ENCODE assay signal across 9 mouse cellular contexts in the genomic region with DNA sequence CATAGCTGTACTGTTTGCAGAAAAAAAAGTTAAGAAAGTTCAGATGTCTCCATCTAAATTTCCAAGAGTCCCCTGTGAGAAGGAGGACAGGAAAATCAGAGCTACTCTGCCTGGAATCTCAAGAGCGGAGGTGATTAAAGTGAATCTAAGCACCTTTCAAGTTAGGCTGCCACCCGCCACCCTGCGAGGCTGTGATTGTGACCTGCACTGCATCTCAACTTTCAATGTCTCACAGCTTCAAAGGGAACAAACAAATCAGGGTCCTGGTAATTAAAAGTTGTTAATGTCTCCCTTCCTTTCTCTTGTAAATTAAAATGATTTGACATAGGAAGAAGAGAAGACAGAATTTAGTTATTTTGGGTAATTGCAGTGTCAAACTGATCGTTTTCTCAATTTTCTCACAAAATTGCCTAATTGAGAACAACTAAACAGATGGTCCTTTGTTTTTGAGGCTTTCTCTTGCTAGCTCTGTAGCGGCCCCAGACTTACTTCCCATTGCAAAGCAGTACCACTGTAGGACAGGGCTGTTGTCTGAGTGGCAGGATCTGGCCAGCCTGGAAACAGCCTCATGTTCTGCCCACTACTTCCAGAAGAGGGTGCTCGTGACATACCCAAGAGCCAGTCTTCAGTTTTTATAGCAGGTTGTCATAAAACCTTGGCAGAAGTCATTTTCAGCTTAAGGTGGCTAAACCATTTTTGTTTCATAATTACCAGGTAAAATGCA.
DNase-seq lines count a peak whose midpoint lies in the region; ATAC-seq and TF ChIP-seq lines count a peak whose summit lies in the region.
"Had no signal": no experiment of that assay in that cellular context is flagged by ENCODE, and none has a peak within 500 bp of the region (broad histone marks: within the 10 kb centered on the region; RNA-seq: fewer than 3 reads in every experiment).

No protein-coding gene starts in this region.

- ATAC-seq in heart, embryonic 12.5 days (ENCODE audit: insufficient number of reproducible peaks, low FRiP score), result no peak
- ATAC-seq in forebrain, embryonic 13.5 days, result peak; percentile 98
- ATAC-seq in stomach, postnatal 0 days (ENCODE audit: low FRiP score, low TSS enrichment), result no peak

- TF ChIP-seq CTCF in stomach, postnatal 0 days (IDR thresholded peaks at IDR 0.05; ENCODE audit: low read depth), result peak; percentile 85

- intact Hi-C loops in heart, postnatal 10 days (cut with DNase I), result loop anchor here (5.0 kb wide), 1 partner anchor 1946 kb away; no protein-coding TSS in a partner anchor

- peak; percentile 29 to 41 for DNase-seq in heart, postnatal 10 days
- peak; percentile 75 for DNase-seq in brain, adult 2 months (ENCODE audit: low read depth, low spot score)
- DNase-seq in kidney, adult 8-10 months, result peak; percentile 28 to 73
- DNase-seq in limb, embryonic 10.5 days (ENCODE audit: low spot score), result peak; percentile 60
- DNase-seq in neural tube, embryonic 10.5 days (ENCODE audit: extremely low spot score, low spot score), result peak; percentile 44
- DNase-seq in stomach, postnatal 0 days (ENCODE audit: low spot score), result peak; percentile 59

- no peaks in the 10 kb centered on the region for H3K36me3 ChIP-seq in heart, embryonic 12.5 days
- H3K36me3 ChIP-seq in forebrain, embryonic 13.5 days (ENCODE audit: poor library complexity, severe bottlenecking), result no peaks in the 10 kb centered on the region
- H3K36me3 ChIP-seq in limb, embryonic 10.5 days, result no peaks in the 10 kb centered on the region
- no peaks in the 10 kb centered on the region for H3K36me3 ChIP-seq in stomach, postnatal 0 days (ENCODE audit: control insufficient read depth, insufficient read depth, low read length)
- H3K36me3 ChIP-seq: embryonic facial prominence, embryonic 13.5 days had no signal

- 33% methylated on average over 6 of the region's 6 CpGs for WGBS in heart, embryonic 12.5 days
- 24% methylated on average over 6 of the region's 6 CpGs for WGBS in forebrain, embryonic 13.5 days
- 21% methylated on average over 6 of the region's 6 CpGs for WGBS in limb, embryonic 10.5 days
- WGBS in stomach, postnatal 0 days, result 43% methylated on average over 6 of the region's 6 CpGs

- no peak for TF ChIP-seq EP300 in stomach, postnatal 0 days (optimal IDR thresholded peaks at IDR 0.05)

- 0 out of 2 replicates have a peak, but pooled peaks cover 5% of the 10 kb centered on the region for H3K9me3 ChIP-seq in heart, embryonic 12.5 days (replicated peaks)
- H3K9me3 ChIP-seq in forebrain, embryonic 13.5 days (replicated peaks), result no peaks in the 10 kb centered on the region
- H3K9me3 ChIP-seq in limb, embryonic 10.5 days (replicated peaks), result no peaks in the 10 kb centered on the region
- no peaks in the 10 kb centered on the region for H3K9me3 ChIP-seq in stomach, postnatal 0 days (ENCODE audit: control insufficient read depth, low read length)
- H3K9me3 ChIP-seq: embryonic facial prominence, embryonic 13.5 days had no signal

- no peaks in the 10 kb centered on the region for H3K27me3 ChIP-seq in heart, embryonic 12.5 days (replicated peaks)
- H3K27me3 ChIP-seq in forebrain, embryonic 13.5 days, result no peaks in the 10 kb centered on the region
- H3K27me3 ChIP-seq in limb, embryonic 10.5 days (ENCODE audit: low read depth, poor library complexity, severe bottlenecking), result no peaks in the 10 kb centered on the region
- H3K27me3 ChIP-seq in stomach, postnatal 0 days (ENCODE audit: control insufficient read depth, insufficient read depth, low read length), result no peaks in the 10 kb centered on the region
- H3K27me3 ChIP-seq: embryonic facial prominence, embryonic 13.5 days had no signal

- H3K9ac ChIP-seq in heart, embryonic 12.5 days, result no peak overlapping the region
- no peak overlapping the region for H3K9ac ChIP-seq in forebrain, embryonic 13.5 days
- H3K9ac ChIP-seq in stomach, postnatal 0 days (ENCODE audit: low read length), result no peak overlapping the region
- H3K9ac ChIP-seq: embryonic facial prominence, embryonic 13.5 days had no signal

- no peak overlapping the region for H3K4me3 ChIP-seq in heart, embryonic 12.5 days
- no peak overlapping the region for H3K4me3 ChIP-seq in forebrain, embryonic 13.5 days
- H3K4me3 ChIP-seq in limb, embryonic 10.5 days, result no peak overlapping the region
- H3K4me3 ChIP-seq in stomach, postnatal 0 days (ENCODE audit: low read depth, low read length), result no peak overlapping the region
- H3K4me3 ChIP-seq: embryonic facial prominence, embryonic 13.5 days had no signal

- H3K4me1 ChIP-seq in heart, embryonic 12.5 days (replicated peaks), result no peaks in the 10 kb centered on the region
- H3K4me1 ChIP-seq in forebrain, embryonic 13.5 days, result no peaks in the 10 kb centered on the region
- H3K4me1 ChIP-seq in limb, embryonic 10.5 days, result no peaks in the 10 kb centered on the region
- no peaks in the 10 kb centered on the region for H3K4me1 ChIP-seq in stomach, postnatal 0 days (replicated peaks; ENCODE audit: control insufficient read depth, insufficient read depth)

- no peak overlapping the region for H3K27ac ChIP-seq in heart, embryonic 12.5 days (ENCODE audit: poor library complexity, severe bottlenecking)
- H3K27ac ChIP-seq in forebrain, embryonic 13.5 days, result no peak overlapping the region
- H3K27ac ChIP-seq in limb, embryonic 10.5 days, result no peak overlapping the region
- H3K27ac ChIP-seq in stomach, postnatal 0 days (replicated peaks), result no peak overlapping the region
- H3K27ac ChIP-seq: embryonic facial prominence, embryonic 13.5 days had no signal

- no peak overlapping the region for H3K4me2 ChIP-seq in heart, embryonic 12.5 days
- no peak overlapping the region for H3K4me2 ChIP-seq in forebrain, embryonic 13.5 days
- no peak overlapping the region for H3K4me2 ChIP-seq in stomach, postnatal 0 days (replicated peaks; ENCODE audit: low read depth)
- H3K4me2 ChIP-seq: embryonic facial prominence, embryonic 13.5 days had no signal
